Mouse (Mus musculus) right cerebral cortex, postnatal 10 days (tissue): ENCODE results near the gene Adarb1.
A peak's percentile ranks its signal among the peaks of the same experiment; 100 is the strongest.

Source experiments
- DNase-seq, 2 experiments: peaks; one replicate each; pipeline ENCODE4 v3.0.0; 2021; ENCODE audit warnings: low spot score in 2 of 2

Gene Adarb1

GRCm38 (mm10) chr10:77418138-77418537 lies at the start of gene Adarb1:
TSS of gene Adarb1 (minus strand) at chr10:77418270.
- peak; percentile 93 for DNase-seq

GRCm38 (mm10) chr10:77467407-77467806 lies 49.3 kb upstream of the Adarb1 start:
- no peak for DNase-seq

- no peak for DNase-seq
These were observed 47.8 kb upstream of the Adarb1 start for GRCm38 (mm10) chr10:77465902-77466301.

- DNase-seq: peak in 1 of 2 experiments; percentile 43
These were observed 46.3 kb upstream of the Adarb1 start for GRCm38 (mm10) chr10:77464181-77464936.

GRCm38 (mm10) chr10:77461161-77461560 lies 43.1 kb upstream of the Adarb1 start:
- DNase-seq: no peak

GRCm38 (mm10) chr10:77457701-77458100 lies 39.6 kb upstream of the Adarb1 start:
- no peak for DNase-seq

- no peak for DNase-seq
These were observed 38.4 kb upstream of the Adarb1 start for GRCm38 (mm10) chr10:77456507-77456906.

GRCm38 (mm10) chr10:77455251-77456010 lies 37.4 kb upstream of the Adarb1 start:
- no peak for DNase-seq

GRCm38 (mm10) chr10:77454795-77455194 lies 36.7 kb upstream of the Adarb1 start:
- DNase-seq: no peak

- no peak for DNase-seq
These were observed 33.8 kb upstream of the Adarb1 start for GRCm38 (mm10) chr10:77451822-77452221.

- DNase-seq: no peak
These were observed 32.0 kb upstream of the Adarb1 start for GRCm38 (mm10) chr10:77450159-77450464.

GRCm38 (mm10) chr10:77449315-77450158 lies 31.5 kb upstream of the Adarb1 start:
- DNase-seq: no peak

GRCm38 (mm10) chr10:77448698-77449247 lies 30.7 kb upstream of the Adarb1 start:
- no peak for DNase-seq

GRCm38 (mm10) chr10:77448209-77448608 lies 30.1 kb upstream of the Adarb1 start:
- DNase-seq: no peak

- DNase-seq: no peak
These were observed 29.7 kb upstream of the Adarb1 start for GRCm38 (mm10) chr10:77447755-77448154.

- no peak for DNase-seq
These were observed 24.2 kb upstream of the Adarb1 start for GRCm38 (mm10) chr10:77442250-77442649.

- DNase-seq: no peak
These were observed 23.7 kb upstream of the Adarb1 start for GRCm38 (mm10) chr10:77441812-77442211.

- no peak for DNase-seq
These were observed 23.0 kb upstream of the Adarb1 start for GRCm38 (mm10) chr10:77440841-77441755.

GRCm38 (mm10) chr10:77440286-77440685 lies 22.2 kb upstream of the Adarb1 start:
- DNase-seq: no peak

- no peak for DNase-seq
These were observed 21.0 kb upstream of the Adarb1 start for GRCm38 (mm10) chr10:77439026-77439425.

GRCm38 (mm10) chr10:77438021-77438420 lies 20.0 kb upstream of the Adarb1 start:
- no peak for DNase-seq
